Mouse (Mus musculus) limb, embryonic 13.5 days (tissue): ENCODE results near the gene Gucd1. TPM values are rescaled to one million over a fixed set of nuclear protein-coding genes. Genes with fewer than 3 reads are reported as not detected.

ENCODE experiments used
- ATAC-seq: fragments of 200-750 bp; cut with Nextera tagmentation; 2 replicates; pipeline ENCODE4 v1.8.0; 2017; ENCODE audit warnings: low read depth, moderate number of reproducible peaks, moderate TSS enrichment; ENCODE audit not compliant: low FRiP score
- H3K27ac ChIP-seq: fragments of 300-500 bp; sonication (generic); 2 replicates; pipeline ENCODE4 v1.5.1; 2015; ENCODE audit warnings: inconsistent platforms, mild to moderate bottlenecking, moderate library complexity
- H3K27me3 ChIP-seq: fragments of 300-500 bp; sonication (generic); 2 replicates; pipeline ENCODE4 v1.6.1; 2015; ENCODE audit warnings: mild to moderate bottlenecking, inconsistent platforms
- H3K36me3 ChIP-seq: fragments of 300-500 bp; sonication (generic); 2 replicates; pipeline ENCODE4 v1.6.1; 2015; ENCODE audit warnings: inconsistent platforms, mild to moderate bottlenecking, moderate library complexity
- H3K4me1 ChIP-seq: fragments of 300-500 bp; sonication (generic); 2 replicates; pipeline ENCODE4 v1.6.1; 2015; ENCODE audit warnings: inconsistent platforms
- H3K4me2 ChIP-seq: fragments of 300-500 bp; sonication (generic); replicated peaks from 2 replicates; pipeline ENCODE4 v1.6.1; 2015; ENCODE audit warnings: inconsistent platforms, mild to moderate bottlenecking, moderate library complexity
- H3K4me3 ChIP-seq: fragments of 300-500 bp; sonication (generic); 2 replicates; pipeline ENCODE4 v1.5.1; 2015; ENCODE audit warnings: moderate library complexity, mild to moderate bottlenecking, inconsistent platforms
- H3K9ac ChIP-seq: fragments of 300-500 bp; sonication (generic); 2 replicates; pipeline ENCODE4 v1.6.1; 2015; ENCODE audit warnings: mild to moderate bottlenecking, inconsistent platforms
- H3K9me3 ChIP-seq: fragments of 300-500 bp; sonication (generic); 2 replicates; pipeline ENCODE4 v1.6.1; 2016; ENCODE audit warnings: inconsistent platforms
- WGBS: fragments of 180-500 bp; shearing (Covaris S2); methylation state at CpG from one replicate; pipeline ENCODE4 v1.1.7; 2015; 5-methylcytosine and 5-hydroxymethylcytosine counted together
- polyA plus RNA-seq: library from polyadenylated mRNA; unstranded; fragments of >200 nt; fragmentation: Nextera tagmentation; extraction: Ambion mirVana; gene quantifications from 2 replicates; pipeline ENCODE4 v1.2.1, GENCODE M21; 2015

The Gucd1 gene
- polyA plus RNA-seq, 1 experiment from 2014 or later, result 29.2 TPM

DNA sequence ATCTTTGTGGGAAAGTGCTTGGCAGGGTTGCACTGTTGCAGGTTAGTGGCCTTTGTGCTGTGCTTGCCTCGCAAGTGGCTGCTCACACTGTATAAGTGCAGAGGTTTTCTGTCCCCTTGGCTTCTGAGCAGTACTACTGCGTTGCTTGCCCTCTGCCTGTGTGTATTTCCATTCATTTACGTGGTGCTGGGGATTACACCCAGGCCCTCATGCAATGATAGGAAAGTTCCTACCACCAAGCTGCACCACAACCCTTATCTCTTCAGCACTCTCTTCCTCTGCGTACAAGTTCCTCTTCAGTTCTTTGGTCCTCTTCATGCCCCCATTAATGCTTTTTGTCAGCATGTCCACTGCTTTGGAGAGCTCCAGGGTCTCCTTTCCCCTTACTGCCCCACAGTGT lies 215.8 kb downstream of the Gucd1 start:
- no peak overlapping the region for H3K27ac ChIP-seq
- H3K4me2 ChIP-seq, result no peak overlapping the region
- H3K9ac ChIP-seq, result no peak overlapping the region
- no peaks in the 10 kb centered on the region for H3K9me3 ChIP-seq
- 94% methylated on average over 4 of the region's 4 CpGs for WGBS
- H3K4me3 ChIP-seq, result no peak overlapping the region
- no peak for ATAC-seq
- peaks cover 89% of the 10 kb centered on the region for H3K36me3 ChIP-seq
- H3K27me3 ChIP-seq, result no peaks in the 10 kb centered on the region
- peaks cover 12% of the 10 kb centered on the region; the same call in 1 of the 2 replicates for H3K4me1 ChIP-seq

DNA sequence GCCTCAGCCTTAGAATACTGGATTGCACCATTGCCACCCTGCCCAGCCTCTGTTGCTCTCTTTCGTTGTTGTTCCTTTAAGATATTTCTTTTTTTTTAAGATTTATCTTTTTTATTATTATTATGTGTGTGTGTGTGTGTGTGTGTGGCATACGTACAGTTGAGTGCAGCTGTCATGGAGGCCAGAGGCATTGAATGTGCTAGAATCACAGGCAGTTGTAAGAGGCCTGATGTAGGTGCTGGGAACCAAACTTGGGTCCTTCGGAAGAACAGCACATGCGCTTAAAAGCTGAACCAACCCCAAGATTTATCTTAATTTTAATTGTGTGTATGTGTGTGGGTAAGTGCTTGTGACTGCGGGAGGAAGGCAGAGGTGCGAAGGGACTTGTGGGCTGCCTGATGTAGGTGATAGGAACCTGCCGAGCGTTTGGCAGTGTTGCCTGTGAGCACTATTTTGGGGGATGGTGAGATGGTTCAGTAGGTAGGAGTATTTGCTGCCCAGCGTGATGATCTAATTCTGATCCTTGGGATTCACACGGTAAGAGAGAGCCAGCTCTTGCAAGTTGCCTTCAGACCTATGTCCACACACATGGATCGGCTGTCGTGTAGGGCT lies 216.5 kb downstream of the Gucd1 start:
- H3K27ac ChIP-seq, result no peak overlapping the region
- peaks cover 86% of the 10 kb centered on the region for H3K36me3 ChIP-seq
- no peaks in the 10 kb centered on the region for H3K9me3 ChIP-seq
- no peak overlapping the region for H3K9ac ChIP-seq
- no peak overlapping the region for H3K4me3 ChIP-seq
- no peak for ATAC-seq
- H3K4me2 ChIP-seq, result no peak overlapping the region
- 95% methylated on average over 12 of the region's 12 CpGs for WGBS
- no peaks in the 10 kb centered on the region for H3K27me3 ChIP-seq
- peaks cover 12% of the 10 kb centered on the region; the same call in 1 of the 2 replicates for H3K4me1 ChIP-seq

Other genes with a start within 250 kb of the Gucd1 start
- 2.2 and 2.6 TPM in 2 replicates for gene Adora2a, start 201.1 kb downstream of the Gucd1 start, polyA plus RNA-seq
- 0.57 and 0.67 TPM in 2 replicates for gene Upb1, start 116.9 kb downstream of the Gucd1 start, polyA plus RNA-seq
- 192 and 209 TPM in 2 replicates for gene Snrpd3, start 421 bp downstream of the Gucd1 start, polyA plus RNA-seq
- 1.5 and 1.7 TPM in 2 replicates for gene Lrrc75b, start 42.4 kb upstream of the Gucd1 start, polyA plus RNA-seq
- 0.57 and 0.75 TPM in 2 replicates for gene Ggt1, start 43.6 kb upstream of the Gucd1 start, polyA plus RNA-seq
- gene Ggt5, start 71.4 kb upstream of the Gucd1 start, polyA plus RNA-seq, result 1.3 and 1.7 TPM in 2 replicates
- 3.1 TPM in 2 replicates for gene Susd2, start 126.0 kb upstream of the Gucd1 start, polyA plus RNA-seq
- 30.9 and 32.5 TPM in 2 replicates for gene Cabin1, start 246.4 kb upstream of the Gucd1 start, polyA plus RNA-seq